Comparison of ENCODE assay signal across 12 mouse cellular contexts in the genomic region with DNA sequence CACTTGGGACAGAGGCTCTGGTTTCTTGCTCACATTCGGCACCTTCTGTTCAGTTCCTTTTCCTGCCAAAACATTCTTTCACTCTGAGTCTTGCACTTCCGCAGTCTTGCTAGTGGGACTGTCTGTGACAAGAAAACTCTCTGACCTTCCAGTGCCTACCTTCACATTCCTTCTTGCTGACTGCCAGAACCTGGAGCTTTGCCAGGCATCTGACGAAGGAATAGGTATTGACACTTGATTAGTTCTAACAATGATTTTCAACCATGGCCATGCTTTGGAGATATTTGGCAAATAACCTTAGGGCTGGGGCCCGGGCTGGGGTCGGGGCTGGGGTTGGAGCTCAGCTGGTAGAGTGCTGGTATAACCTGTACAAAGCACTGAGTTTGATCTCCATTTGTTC.
"Had no signal": no experiment of that assay in that cellular context is flagged by ENCODE, and none has a peak within 500 bp of the region (broad histone marks: within the 10 kb centered on the region; RNA-seq: fewer than 3 reads in every experiment).

No protein-coding gene starts in this region.

- DNase-seq: forebrain, postnatal 0 days; gastrocnemius, postnatal 14 days; gastrocnemius, postnatal 36 days; heart, adult 11 months; heart, adult 2 months; heart, postnatal 14 days; heart, postnatal 36 days; kidney, adult 2 months; kidney, postnatal 25 days; layer of hippocampus, adult 9-11 months; layer of hippocampus, postnatal 36 days; left cerebral cortex, postnatal 4 days had no signal
